Mouse (Mus musculus) thymus, postnatal 0 days (tissue): Measurements from ENCODE around the gene Slc6a16. TPM values are rescaled to one million over a fixed set of nuclear protein-coding genes. Genes with fewer than 3 reads are reported as not detected.

Experiments
- DNase-seq: peaks from one replicate; pipeline ENCODE4 v3.0.0-alpha.2; 2015; ENCODE audit warnings: low spot score
- polyA plus RNA-seq: library from polyadenylated mRNA; unstranded; fragments of >200 nt; fragmentation: Nextera tagmentation; extraction: Ambion mirVana; gene quantifications from 2 replicates; pipeline ENCODE4 v1.2.1, GENCODE M21; 2015

Slc6a16 gene
- polyA plus RNA-seq, 1 experiment from 2014 or later, result 0.17 TPM

DNA sequence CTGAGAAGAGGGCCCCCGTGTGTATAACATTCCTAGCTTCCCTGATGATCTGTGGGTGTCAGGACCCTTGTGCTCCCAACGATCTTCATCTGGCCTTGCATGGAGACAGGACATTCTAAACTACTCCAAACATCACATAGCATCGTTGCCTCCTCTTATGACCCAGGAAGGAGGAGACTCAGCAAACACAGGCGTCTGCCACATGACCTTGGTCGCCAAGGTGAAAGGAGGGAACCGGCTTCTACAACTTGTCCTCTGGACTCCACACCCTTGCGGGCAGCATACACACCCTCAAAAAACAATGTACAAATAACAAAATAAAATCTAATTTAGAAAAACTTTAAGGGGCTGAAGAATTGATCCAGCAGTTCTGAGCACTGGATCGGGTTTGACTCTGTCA lies 71.1 kb downstream of the Slc6a16 start:
- DNase-seq, result no peak

DNA sequence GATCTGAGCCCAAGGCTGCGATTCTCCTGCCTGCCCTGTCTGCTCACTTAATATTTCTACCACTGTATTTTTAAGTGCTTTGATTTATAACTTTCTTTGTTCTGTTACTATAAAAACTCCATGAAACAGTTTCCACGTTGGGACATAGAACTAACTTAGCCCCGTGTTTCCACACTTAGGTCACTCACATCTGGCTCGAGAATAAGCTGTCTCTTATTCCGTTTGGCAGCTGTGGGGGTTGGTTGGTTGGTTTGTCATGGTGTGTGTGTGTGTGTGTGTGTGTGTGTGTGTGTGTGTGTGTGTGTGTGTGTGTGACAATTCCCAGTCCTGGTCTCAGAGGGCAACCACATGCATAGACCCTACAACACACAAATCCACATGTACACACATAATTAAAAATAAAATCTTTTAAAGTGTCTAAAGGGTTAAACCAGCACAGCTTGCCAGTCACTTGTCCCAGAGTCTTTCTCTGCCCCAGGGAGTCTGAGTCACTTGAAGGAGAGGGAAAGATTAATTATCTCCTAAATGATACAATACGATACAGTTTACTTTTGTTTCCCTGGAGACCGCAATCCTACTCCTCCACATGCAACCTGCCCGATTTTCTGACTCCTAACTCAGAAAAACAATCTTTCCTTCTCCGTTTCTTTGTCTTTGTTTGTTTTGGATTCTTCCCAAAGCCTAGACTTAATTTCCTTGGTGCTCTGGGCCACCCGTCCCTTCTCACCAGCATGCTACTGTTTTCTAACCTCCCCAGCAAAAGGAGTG lies 72.0 kb downstream of the Slc6a16 start:
- DNase-seq, result no peak

DNA sequence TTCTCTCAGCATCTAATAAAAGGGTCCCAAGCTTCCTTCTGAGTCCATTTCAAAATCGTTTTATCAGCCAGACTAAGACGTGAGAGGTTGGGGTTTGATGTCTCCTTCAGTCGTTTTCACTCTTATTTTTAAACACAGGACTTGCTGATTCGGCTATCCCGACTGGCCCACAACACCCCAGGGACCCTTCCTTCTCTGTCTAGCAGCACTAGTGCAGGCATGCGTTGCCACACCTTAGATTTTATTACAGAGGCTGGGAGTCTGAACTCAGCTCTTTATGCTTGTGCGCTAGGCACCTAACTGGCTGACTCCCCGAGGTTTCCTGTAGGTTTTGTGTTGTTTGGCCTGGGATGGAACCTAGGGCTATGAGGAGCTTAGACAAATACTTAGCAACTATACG lies 72.6 kb downstream of the Slc6a16 start:
- DNase-seq, result no peak

DNA sequence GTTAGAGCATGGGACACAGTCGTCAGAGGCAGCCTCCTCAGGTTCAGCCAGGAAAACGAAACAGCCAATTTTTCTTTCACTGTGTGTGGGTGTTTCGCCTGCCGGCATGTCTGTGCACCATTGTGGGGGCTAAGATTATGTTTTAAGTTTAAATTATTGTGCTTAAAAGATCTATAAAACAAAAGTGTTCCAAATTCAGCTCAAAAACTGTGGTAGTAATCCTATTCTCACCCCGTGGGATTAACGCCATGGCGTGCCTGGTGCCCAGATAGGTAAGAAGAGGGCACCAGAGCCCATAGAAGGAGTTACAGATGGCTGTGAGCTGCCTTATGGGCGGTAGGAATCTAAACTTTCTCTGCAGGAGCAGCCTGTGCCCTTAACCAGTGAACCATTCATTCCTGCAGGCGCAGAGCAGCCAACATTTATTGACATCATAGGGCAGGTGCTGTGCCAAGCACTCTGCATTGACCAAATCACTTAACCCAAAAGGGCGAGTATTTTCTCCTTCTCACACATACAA lies 74.4 kb downstream of the Slc6a16 start:
- no peak for DNase-seq

DNA sequence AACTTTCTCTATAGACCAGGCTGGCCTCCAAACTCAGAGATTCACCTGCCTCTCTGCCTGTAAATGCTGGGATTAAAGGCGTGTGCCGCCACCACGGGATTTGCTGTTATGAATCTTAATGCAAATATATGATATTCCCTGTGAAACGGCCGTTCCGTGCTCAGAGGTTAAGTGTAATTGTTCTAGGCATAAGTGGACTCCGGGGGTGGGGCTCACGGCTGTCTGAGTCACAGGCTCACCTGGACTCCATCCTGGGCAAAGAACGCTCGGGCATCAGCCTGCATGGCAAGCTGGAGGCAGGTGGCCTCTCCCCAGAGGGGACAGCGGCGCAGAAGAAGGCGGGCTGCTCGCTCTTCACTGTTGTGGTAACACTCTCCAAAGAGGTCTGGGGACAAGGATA lies 75.7 kb downstream of the Slc6a16 start:
- no peak for DNase-seq

DNA sequence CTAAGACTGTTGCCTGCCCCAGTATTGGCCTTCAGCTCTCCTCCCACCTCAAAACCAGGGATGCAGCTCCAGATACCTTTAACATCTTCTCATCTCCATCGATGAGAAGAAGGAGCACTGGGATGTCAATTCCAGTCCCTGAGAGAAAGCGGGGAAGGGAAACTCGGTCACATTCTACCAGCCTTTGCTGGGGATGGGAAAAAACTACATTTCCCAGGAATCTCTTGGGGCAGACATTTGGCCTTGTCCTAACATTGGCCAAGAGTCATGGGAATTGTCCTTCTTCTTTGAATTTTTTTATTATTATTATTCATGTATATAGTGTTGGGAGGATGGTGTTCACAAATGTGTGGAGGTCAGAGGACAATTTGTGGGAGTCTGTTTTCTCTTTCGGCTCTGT lies 81.4 kb downstream of the Slc6a16 start:
- no peak for DNase-seq

Other genes starting within 250 kb of the Slc6a16 start
- gene Irf3, start 243.4 kb upstream of the Slc6a16 start, polyA plus RNA-seq, result 138 and 145 TPM in 2 replicates
- gene Bcl2l12, start 242.4 kb upstream of the Slc6a16 start, polyA plus RNA-seq, result 66.6 and 68.8 TPM in 2 replicates
- 19.6 and 20.1 TPM in 2 replicates for gene Scaf1, start 224.7 kb upstream of the Slc6a16 start, polyA plus RNA-seq
- gene Rras, start 223.1 kb upstream of the Slc6a16 start, polyA plus RNA-seq, result 35.8 and 37.0 TPM in 2 replicates
- 7.6 and 9.0 TPM in 2 replicates for gene Prr12, start 188.2 kb upstream of the Slc6a16 start, polyA plus RNA-seq
- gene Nosip, start 178.7 kb upstream of the Slc6a16 start, polyA plus RNA-seq, result 84.4 and 86.3 TPM in 2 replicates
- gene Prrg2, start 178.4 kb upstream of the Slc6a16 start, polyA plus RNA-seq, result 9.9 and 10.0 TPM in 2 replicates
- gene Rcn3, start 148.9 kb upstream of the Slc6a16 start, polyA plus RNA-seq, result 41.4 and 41.8 TPM in 2 replicates
- 42.6 and 47.6 TPM in 2 replicates for gene Fcgrt, start 137.2 kb upstream of the Slc6a16 start, polyA plus RNA-seq
- 2,260 and 2,287 TPM in 2 replicates for gene Rps11, start 116.6 kb upstream of the Slc6a16 start, polyA plus RNA-seq
- 2,581 and 2,590 TPM in 2 replicates for gene Rpl13a, start 112.3 kb upstream of the Slc6a16 start, polyA plus RNA-seq
- 1.5 and 2.2 TPM in 2 replicates for gene Gm45713, start 104.9 kb upstream of the Slc6a16 start, polyA plus RNA-seq
- 21.5 and 24.5 TPM in 2 replicates for gene Flt3l, start 104.7 kb upstream of the Slc6a16 start, polyA plus RNA-seq
- gene Pih1d1, start 86.8 kb upstream of the Slc6a16 start, polyA plus RNA-seq, result 88.2 and 93.1 TPM in 2 replicates
- 41.6 and 43.3 TPM in 2 replicates for gene Aldh16a1, start 86.5 kb upstream of the Slc6a16 start, polyA plus RNA-seq
- gene Slc17a7, start 77.1 kb upstream of the Slc6a16 start, polyA plus RNA-seq, result 0.06 TPM in 1 of 2 replicates, not detected in the other
- not detected in 2 replicates for gene Gfy, start 61.5 kb upstream of the Slc6a16 start, polyA plus RNA-seq
- gene Pth2, start 60.1 kb upstream of the Slc6a16 start, polyA plus RNA-seq, result not detected in 2 replicates
- 0.20 and 0.37 TPM in 2 replicates for gene Ccdc155, start 36.2 kb upstream of the Slc6a16 start, polyA plus RNA-seq
- gene Dkkl1, start 28.9 kb upstream of the Slc6a16 start, polyA plus RNA-seq, result 5.1 and 7.6 TPM in 2 replicates
- gene Tead2, start 25.3 kb upstream of the Slc6a16 start, polyA plus RNA-seq, result 4.8 and 5.1 TPM in 2 replicates
- gene Cd37, start 2.0 kb upstream of the Slc6a16 start, polyA plus RNA-seq, result 143 and 146 TPM in 2 replicates
- 0.08 TPM in 1 of 2 replicates, not detected in the other for gene Slc6a21, start 36.4 kb downstream of the Slc6a16 start, polyA plus RNA-seq
- gene Trpm4, start 92.7 kb downstream of the Slc6a16 start, polyA plus RNA-seq, result 4.9 and 5.2 TPM in 2 replicates
- gene Hrc, start 94.2 kb downstream of the Slc6a16 start, polyA plus RNA-seq, result 0.08 and 0.09 TPM in 2 replicates
- gene Ppfia3, start 125.9 kb downstream of the Slc6a16 start, polyA plus RNA-seq, result 0.27 and 0.49 TPM in 2 replicates
- 0.49 and 0.79 TPM in 2 replicates for gene Lin7b, start 129.5 kb downstream of the Slc6a16 start, polyA plus RNA-seq
- 198 and 222 TPM in 2 replicates for gene Snrnp70, start 154.7 kb downstream of the Slc6a16 start, polyA plus RNA-seq
- gene Kcna7, start 164.6 kb downstream of the Slc6a16 start, polyA plus RNA-seq, result 0.14 and 0.34 TPM in 2 replicates
- gene Ntf5, start 172.6 kb downstream of the Slc6a16 start, polyA plus RNA-seq, result 3.9 and 4.2 TPM in 2 replicates
- gene Lhb, start 179.7 kb downstream of the Slc6a16 start, polyA plus RNA-seq, result not detected in 2 replicates
- gene Gys1, start 193.8 kb downstream of the Slc6a16 start, polyA plus RNA-seq, result 9.4 and 10.5 TPM in 2 replicates
- 129 and 143 TPM in 2 replicates for gene Ruvbl2, start 197.0 kb downstream of the Slc6a16 start, polyA plus RNA-seq
- gene Ftl1, start 218.8 kb downstream of the Slc6a16 start, polyA plus RNA-seq, result 3,702 and 3,772 TPM in 2 replicates
- 177 and 178 TPM in 2 replicates for gene Bax, start 225.8 kb downstream of the Slc6a16 start, polyA plus RNA-seq
- gene Tulp2, start 240.8 kb downstream of the Slc6a16 start, polyA plus RNA-seq, result 2.6 and 2.8 TPM in 2 replicates
- not detected in 2 replicates for gene Gm45808, start 245.7 kb downstream of the Slc6a16 start, polyA plus RNA-seq
- gene Dhdh, start 247.7 kb downstream of the Slc6a16 start, polyA plus RNA-seq, result 1.1 and 1.5 TPM in 2 replicates